Mouse (Mus musculus): ENCODE measurements at regions not wholly inside any gene's neighbourhood (a gene's known extent, or its start where the extent isn't known, plus 50 kb on each side); places are given as distances from the start of the nearest gene placed in this dataset.

DNA sequence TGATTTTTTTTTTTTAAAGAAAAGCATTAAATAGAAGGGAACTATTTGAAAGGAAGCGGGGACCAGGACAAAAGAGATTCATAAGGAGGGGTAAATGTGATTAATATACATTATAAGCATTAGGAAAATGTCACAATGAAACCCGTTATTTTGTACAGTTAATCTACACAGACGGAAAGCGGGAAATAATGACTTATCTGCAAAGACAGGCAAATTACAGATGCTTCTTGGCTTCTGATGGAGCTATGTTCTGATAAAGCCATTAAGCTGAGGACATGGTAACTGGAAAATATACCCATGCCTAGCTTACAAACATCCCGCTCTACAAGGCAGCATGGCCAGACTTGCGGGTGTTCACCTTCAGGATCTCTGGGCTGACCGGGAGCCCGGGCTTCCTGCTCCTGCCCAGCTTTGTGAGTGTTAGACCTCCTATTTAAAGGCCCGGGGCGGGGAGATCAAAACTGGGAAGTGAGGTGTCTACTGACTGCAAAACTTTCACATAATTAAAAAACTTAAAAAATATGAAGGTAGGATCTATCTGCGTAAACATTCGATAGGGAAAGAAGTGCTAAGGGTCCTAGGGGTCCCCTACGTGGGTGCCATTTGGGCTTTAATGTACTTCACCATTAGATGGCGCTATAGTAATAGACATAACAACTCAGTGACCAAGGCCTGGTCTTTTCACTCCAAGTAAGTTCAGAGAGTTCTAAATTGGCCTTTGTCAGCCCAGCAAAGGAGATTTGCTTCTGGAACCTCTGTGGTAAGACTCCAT is 55.5 kb upstream of the Ahctf1 start:
- TF ChIP-seq POLR2A (IDR thresholded peaks at IDR 0.05; ENCODE audit: insufficient read depth, low read length): no peak
- no peak for TF ChIP-seq CTCF (IDR thresholded peaks at IDR 0.05; ENCODE audit: low read depth, low read length)
- no peak for TF ChIP-seq EP300 (IDR thresholded peaks at IDR 0.05; ENCODE audit: insufficient read depth, low read depth, low read length)
